Mouse (Mus musculus): ENCODE measurements around the gene Gm10643. TPM values are rescaled to one million over a fixed set of nuclear protein-coding genes. Genes with fewer than 3 reads are reported as not detected.

The Gm10643 gene
- polyA plus RNA-seq, 1 experiment = 0.36 TPM

DNA sequence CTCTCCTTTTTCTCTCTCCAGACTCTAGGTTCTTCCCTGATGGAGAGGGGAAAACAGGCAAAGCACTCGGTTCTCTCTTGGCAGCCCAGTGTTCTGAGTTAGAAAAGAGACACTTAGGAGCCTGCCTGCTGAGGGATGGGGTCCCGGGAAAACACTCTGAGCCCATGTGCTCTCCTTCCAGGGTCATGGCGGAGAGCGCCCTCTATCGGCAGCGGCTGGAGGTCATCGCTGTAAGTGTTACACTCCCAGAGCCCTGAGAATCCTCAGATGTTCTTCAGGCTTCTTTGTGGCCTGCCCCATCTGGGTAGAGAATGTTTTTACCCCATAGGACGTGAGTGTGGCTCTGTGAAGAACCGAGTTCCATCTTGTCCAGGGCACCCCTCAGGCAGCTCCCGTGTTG is 40.8 kb downstream of the Gm10643 start:
- H3K36me3 ChIP-seq (ENCODE audit: control insufficient read depth, insufficient read depth, low read length) = no peaks in the 10 kb centered on the region
- 20% methylated on average over 10 of the region's 10 CpGs for WGBS
- peaks cover 12% of the 10 kb centered on the region; the same call in 1 of the 2 replicates for H3K4me1 ChIP-seq (replicated peaks; ENCODE audit: control insufficient read depth, insufficient read depth, low read length)
- H3K4me3 ChIP-seq (ENCODE audit: control insufficient read depth, insufficient read depth, low read length) = no peak overlapping the region
- no peaks in the 10 kb centered on the region; the same call in 1 of the 2 replicates for H3K27me3 ChIP-seq (ENCODE audit: control insufficient read depth, insufficient read depth, low read length)
- peak; percentile 86 for TF ChIP-seq CTCF (IDR thresholded peaks at IDR 0.05; ENCODE audit: borderline replicate concordance, control insufficient read depth, extremely low read depth, insufficient read depth, low read length, poor library complexity)
- no peak for TF ChIP-seq POLR2A (IDR thresholded peaks at IDR 0.05; ENCODE audit: control insufficient read depth, extremely low read depth, insufficient read depth, low read length, poor library complexity)
- H3K27ac ChIP-seq (ENCODE audit: control insufficient read depth, insufficient read depth, low read length) = no peak overlapping the region
- DNase-seq = peak; percentile 65

DNA sequence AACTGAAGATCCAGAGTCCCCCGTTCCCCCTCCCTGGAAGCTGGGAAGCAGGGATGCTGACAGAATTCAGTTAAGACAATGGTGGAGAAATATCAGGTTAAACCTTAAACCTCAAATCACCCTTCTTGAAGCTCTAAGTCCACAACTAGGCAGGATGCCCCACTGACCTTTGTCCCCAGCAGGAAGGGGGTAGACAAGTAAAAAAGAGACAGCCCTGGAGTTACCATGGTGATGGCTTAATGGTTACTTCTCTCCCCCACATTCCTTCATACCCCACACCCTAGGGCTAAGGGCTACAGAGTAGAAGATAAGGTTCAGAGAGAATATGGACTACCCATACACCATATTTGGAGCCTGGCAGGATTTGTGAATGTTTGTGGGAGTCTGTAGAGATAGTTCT is 41.3 kb downstream of the Gm10643 start:
- DNase-seq = no peak
- WGBS = 87% methylated on average over 1 of the region's 1 CpGs
- Histone ChIP-seq H3K4me3 (ENCODE audit: control insufficient read depth, insufficient read depth, low read length) (no peak overlapping the region), H3K27ac (ENCODE audit: control insufficient read depth, insufficient read depth, low read length) (no peak overlapping the region), H3K36me3 (ENCODE audit: control insufficient read depth, insufficient read depth, low read length) (no peaks in the 10 kb centered on the region), H3K4me1 (replicated peaks; ENCODE audit: control insufficient read depth, insufficient read depth, low read length) (peaks cover 12% of the 10 kb centered on the region; the same call in 1 of the 2 replicates), H3K27me3 (ENCODE audit: control insufficient read depth, insufficient read depth, low read length) (no peaks in the 10 kb centered on the region; the same call in 1 of the 2 replicates)
- TF ChIP-seq CTCF (IDR thresholded peaks at IDR 0.05; ENCODE audit: borderline replicate concordance, control insufficient read depth, extremely low read depth, insufficient read depth, low read length, poor library complexity) (no peak), POLR2A (IDR thresholded peaks at IDR 0.05; ENCODE audit: control insufficient read depth, extremely low read depth, insufficient read depth, low read length, poor library complexity) (no peak)

DNA sequence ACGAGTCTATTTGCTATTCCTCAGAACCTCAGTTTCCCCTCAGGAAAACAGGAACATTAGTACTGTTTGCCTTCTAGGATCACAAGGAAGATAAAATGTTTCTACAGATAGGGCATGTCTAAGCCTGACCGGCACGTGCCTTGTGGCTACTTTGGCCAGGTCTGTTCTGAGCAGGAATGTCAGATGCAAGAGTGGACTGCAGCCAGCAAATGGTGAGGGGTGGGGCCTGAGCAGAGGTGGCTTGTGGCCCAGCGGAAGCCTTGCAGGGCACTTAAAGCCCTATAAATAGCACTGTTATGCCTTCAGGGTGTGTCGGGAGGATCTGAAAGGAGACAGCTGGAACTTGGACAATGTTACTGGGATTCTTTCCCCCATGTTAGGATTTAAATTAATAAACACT is 41.9 kb downstream of the Gm10643 start:
- peaks cover 12% of the 10 kb centered on the region; the same call in 1 of the 2 replicates for H3K4me1 ChIP-seq (replicated peaks; ENCODE audit: control insufficient read depth, insufficient read depth, low read length)
- DNase-seq = no peak
- TF ChIP-seq CTCF (IDR thresholded peaks at IDR 0.05; ENCODE audit: borderline replicate concordance, control insufficient read depth, extremely low read depth, insufficient read depth, low read length, poor library complexity) (no peak), POLR2A (IDR thresholded peaks at IDR 0.05; ENCODE audit: control insufficient read depth, extremely low read depth, insufficient read depth, low read length, poor library complexity) (no peak)
- H3K27me3 ChIP-seq (ENCODE audit: control insufficient read depth, insufficient read depth, low read length) = no peaks in the 10 kb centered on the region; the same call in 1 of the 2 replicates
- WGBS = 42% methylated on average over 5 of the region's 5 CpGs
- H3K4me3 ChIP-seq (ENCODE audit: control insufficient read depth, insufficient read depth, low read length) = no peak overlapping the region
- no peak overlapping the region for H3K27ac ChIP-seq (ENCODE audit: control insufficient read depth, insufficient read depth, low read length)
- H3K36me3 ChIP-seq (ENCODE audit: control insufficient read depth, insufficient read depth, low read length) = no peaks in the 10 kb centered on the region

DNA sequence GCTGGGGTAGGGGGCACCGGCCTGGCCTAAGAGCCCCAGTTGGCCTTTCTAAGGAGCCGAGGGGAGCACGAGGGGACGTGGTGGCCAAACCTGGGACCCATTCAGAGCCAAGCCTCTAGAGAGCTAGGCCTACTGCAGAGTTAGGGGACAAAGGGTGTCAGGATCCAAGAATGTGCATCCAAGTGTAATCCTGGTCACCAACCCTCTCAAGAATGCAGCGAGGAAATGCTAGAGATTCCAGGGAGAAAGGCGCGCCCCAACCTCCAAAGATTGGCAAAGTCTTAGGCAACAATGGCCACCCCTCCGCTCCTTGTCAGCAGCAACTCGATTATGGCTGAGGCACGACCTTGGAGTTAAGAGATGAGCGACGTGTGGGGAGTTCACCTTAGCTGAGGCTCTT is 43.4 kb downstream of the Gm10643 start:
- Histone ChIP-seq H3K36me3 (ENCODE audit: control insufficient read depth, insufficient read depth, low read length) (no peaks in the 10 kb centered on the region), H3K4me3 (ENCODE audit: control insufficient read depth, insufficient read depth, low read length) (no peak overlapping the region), H3K27ac (ENCODE audit: control insufficient read depth, insufficient read depth, low read length) (no peak overlapping the region), H3K27me3 (ENCODE audit: control insufficient read depth, insufficient read depth, low read length) (no peaks in the 10 kb centered on the region; the same call in 1 of the 2 replicates), H3K4me1 (replicated peaks; ENCODE audit: control insufficient read depth, insufficient read depth, low read length) (peaks cover 9% of the 10 kb centered on the region; the same call in 1 of the 2 replicates)
- TF ChIP-seq CTCF (IDR thresholded peaks at IDR 0.05; ENCODE audit: borderline replicate concordance, control insufficient read depth, extremely low read depth, insufficient read depth, low read length, poor library complexity) = no peak
- no peak for TF ChIP-seq POLR2A (IDR thresholded peaks at IDR 0.05; ENCODE audit: control insufficient read depth, extremely low read depth, insufficient read depth, low read length, poor library complexity)
- 85% methylated on average over 12 of the region's 12 CpGs for WGBS
- DNase-seq = no peak

DNA sequence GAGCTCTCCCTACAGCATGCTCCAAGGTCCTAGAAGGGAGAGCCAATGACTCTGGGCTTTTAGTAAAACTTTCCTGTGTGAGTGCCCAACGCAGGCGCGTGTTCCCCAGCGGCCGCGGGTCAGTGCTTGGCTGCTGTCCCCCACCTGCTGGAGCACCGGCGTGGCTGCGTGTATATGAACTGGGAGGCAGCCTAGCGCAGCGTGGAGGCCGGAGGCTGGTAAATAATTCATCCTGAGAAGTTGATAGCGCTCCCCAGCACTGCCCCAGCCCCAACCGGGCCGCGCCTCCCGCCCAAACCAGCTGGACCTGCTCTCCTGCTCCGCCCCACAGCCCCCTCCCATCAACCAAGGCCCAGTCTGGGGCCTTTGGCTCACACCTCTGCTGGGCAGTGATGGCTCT is 43.8 kb downstream of the Gm10643 start, which contains the start of gene Palm3:
Gene Palm3 (plus strand): TSS at position 376 of the 400 bp plus-strand sequence.
- no peak within 1 kb of the TSS for H3K4me3 ChIP-seq (ENCODE audit: control insufficient read depth, insufficient read depth, low read length)
- no peak for DNase-seq
- no peaks in the 10 kb centered on the region; the same call in 1 of the 2 replicates for H3K27me3 ChIP-seq (ENCODE audit: control insufficient read depth, insufficient read depth, low read length)
- TF ChIP-seq CTCF (IDR thresholded peaks at IDR 0.05; ENCODE audit: borderline replicate concordance, control insufficient read depth, extremely low read depth, insufficient read depth, low read length, poor library complexity) (no peak), POLR2A (IDR thresholded peaks at IDR 0.05; ENCODE audit: control insufficient read depth, extremely low read depth, insufficient read depth, low read length, poor library complexity) (no peak)
- no peaks in the 10 kb centered on the region for H3K36me3 ChIP-seq (ENCODE audit: control insufficient read depth, insufficient read depth, low read length)
- H3K4me1 ChIP-seq (replicated peaks; ENCODE audit: control insufficient read depth, insufficient read depth, low read length) = peaks cover 5% of the 10 kb centered on the region; the same call in 1 of the 2 replicates
- 79% methylated on average over 18 of the region's 18 CpGs for WGBS
- H3K27ac ChIP-seq (ENCODE audit: control insufficient read depth, insufficient read depth, low read length) = no peak within 1 kb of the TSS

DNA sequence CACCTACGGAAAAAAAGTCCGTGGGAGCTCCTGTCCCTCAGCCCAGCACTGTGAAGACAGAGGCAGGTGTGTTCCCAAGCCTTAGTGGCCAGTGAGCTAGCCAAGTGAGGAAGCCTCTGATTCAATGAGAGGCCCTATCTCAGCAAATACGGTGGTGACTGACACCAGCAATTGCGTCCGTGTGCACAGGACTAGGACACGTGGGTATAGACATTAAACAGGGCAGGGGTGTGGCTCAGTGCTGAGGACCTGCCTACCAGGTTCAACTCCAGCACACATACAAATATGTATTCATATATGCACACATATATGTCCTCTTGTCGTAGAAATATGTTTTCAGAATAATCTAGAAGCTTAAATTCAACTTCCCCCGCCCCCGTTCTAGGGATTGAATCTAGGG is 45.2 kb downstream of the Gm10643 start:
- 64% methylated on average over 9 of the region's 9 CpGs for WGBS
- no peaks in the 10 kb centered on the region for H3K4me1 ChIP-seq (replicated peaks; ENCODE audit: control insufficient read depth, insufficient read depth, low read length)
- no peak for TF ChIP-seq POLR2A (IDR thresholded peaks at IDR 0.05; ENCODE audit: control insufficient read depth, extremely low read depth, insufficient read depth, low read length, poor library complexity)
- no peak for TF ChIP-seq CTCF (IDR thresholded peaks at IDR 0.05; ENCODE audit: borderline replicate concordance, control insufficient read depth, extremely low read depth, insufficient read depth, low read length, poor library complexity)
- H3K27ac ChIP-seq (ENCODE audit: control insufficient read depth, insufficient read depth, low read length) = no peak overlapping the region
- no peaks in the 10 kb centered on the region for H3K27me3 ChIP-seq (ENCODE audit: control insufficient read depth, insufficient read depth, low read length)
- DNase-seq = no peak
- no peaks in the 10 kb centered on the region for H3K36me3 ChIP-seq (ENCODE audit: control insufficient read depth, insufficient read depth, low read length)
- no peak overlapping the region for H3K4me3 ChIP-seq (ENCODE audit: control insufficient read depth, insufficient read depth, low read length)

DNA sequence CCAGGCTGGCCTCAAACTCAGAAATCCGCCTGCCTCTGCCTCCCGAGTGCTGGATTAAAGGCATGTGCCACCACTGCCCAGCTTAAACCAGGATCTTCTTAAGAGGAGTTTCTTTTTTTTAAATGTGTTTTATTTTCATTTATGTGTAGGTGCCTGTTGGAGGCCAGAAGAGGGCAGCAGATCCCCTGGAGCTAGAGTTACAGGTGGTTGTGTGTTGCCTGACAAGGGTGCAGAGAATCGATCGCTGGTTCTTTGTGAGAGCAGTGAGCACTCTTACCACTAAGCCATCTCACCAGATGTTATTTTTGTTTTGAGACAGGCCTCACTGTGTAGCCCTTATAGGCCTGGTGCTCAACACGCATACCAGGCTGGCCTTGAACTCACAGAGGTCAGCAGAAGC is 49.1 kb downstream of the Gm10643 start:
- no peaks in the 10 kb centered on the region for H3K36me3 ChIP-seq (ENCODE audit: control insufficient read depth, insufficient read depth, low read length)
- peaks cover 13% of the 10 kb centered on the region; the same call in 1 of the 2 replicates for H3K27me3 ChIP-seq (ENCODE audit: control insufficient read depth, insufficient read depth, low read length)
- H3K4me1 ChIP-seq (replicated peaks; ENCODE audit: control insufficient read depth, insufficient read depth, low read length) = peaks cover 16% of the 10 kb centered on the region
- 98% methylated on average over 5 of the region's 5 CpGs for WGBS
- DNase-seq = no peak
- no peak overlapping the region for H3K4me3 ChIP-seq (ENCODE audit: control insufficient read depth, insufficient read depth, low read length)
- no peak overlapping the region for H3K27ac ChIP-seq (ENCODE audit: control insufficient read depth, insufficient read depth, low read length)
- no peak for TF ChIP-seq CTCF (IDR thresholded peaks at IDR 0.05; ENCODE audit: borderline replicate concordance, control insufficient read depth, extremely low read depth, insufficient read depth, low read length, poor library complexity)
- TF ChIP-seq POLR2A (IDR thresholded peaks at IDR 0.05; ENCODE audit: control insufficient read depth, extremely low read depth, insufficient read depth, low read length, poor library complexity) = no peak

Other genes with a start within 250 kb of the Gm10643 start
- 170 and 184 TPM in 2 replicates for gene Adgrl1, start 165.0 kb downstream of the Gm10643 start, polyA plus RNA-seq (2012; rRNA removed)
- gene Gm10644, start 109.9 kb downstream of the Gm10643 start, polyA plus RNA-seq (2012; rRNA removed) = 0.75 and 1.1 TPM in 2 replicates
- gene Asf1b, start 109.6 kb downstream of the Gm10643 start, polyA plus RNA-seq (2012; rRNA removed) = 170 and 243 TPM in 2 replicates
- gene Prkaca, start 92.1 kb downstream of the Gm10643 start, polyA plus RNA-seq (2012; rRNA removed) = 57.8 and 59.0 TPM in 2 replicates
- 153 and 190 TPM in 2 replicates for gene Samd1, start 67.5 kb downstream of the Gm10643 start, polyA plus RNA-seq (2012; rRNA removed)
- gene 1700067K01Rik, start 63.6 kb downstream of the Gm10643 start, polyA plus RNA-seq (2012; rRNA removed) = 1.1 and 1.2 TPM in 2 replicates
- 0.32 and 0.43 TPM in 2 replicates for gene 2210011C24Rik, start 53.0 kb downstream of the Gm10643 start, polyA plus RNA-seq (2012; rRNA removed)
- gene Palm3, start 43.7 kb downstream of the Gm10643 start, polyA plus RNA-seq (2012; rRNA removed) = 0.32 and 0.43 TPM in 2 replicates
- 82.6 and 84.0 TPM in 2 replicates for gene Il27ra, start 22.5 kb downstream of the Gm10643 start, polyA plus RNA-seq (2012; rRNA removed)
- gene Rln3, start 20.1 kb downstream of the Gm10643 start, polyA plus RNA-seq (2012; rRNA removed) = 7.1 and 9.1 TPM in 2 replicates
- gene Rfx1, start 1.7 kb upstream of the Gm10643 start, polyA plus RNA-seq (2012; rRNA removed) = 76.1 and 88.8 TPM in 2 replicates
- gene Dcaf15, start 39.6 kb upstream of the Gm10643 start, polyA plus RNA-seq (2012; rRNA removed) = 190 and 211 TPM in 2 replicates
- gene Podnl1, start 60.9 kb upstream of the Gm10643 start, polyA plus RNA-seq (2012; rRNA removed) = 6.6 and 7.7 TPM in 2 replicates
- gene Cc2d1a, start 82.8 kb upstream of the Gm10643 start, polyA plus RNA-seq (2012; rRNA removed) = 49.8 and 54.6 TPM in 2 replicates
- 1.9 and 2.4 TPM in 2 replicates for gene 4930432K21Rik, start 82.9 kb upstream of the Gm10643 start, polyA plus RNA-seq (2012; rRNA removed)
- gene Nanos3, start 120.1 kb upstream of the Gm10643 start, polyA plus RNA-seq (2012; rRNA removed) = 5.5 and 8.5 TPM in 2 replicates
- gene Zswim4, start 171.9 kb upstream of the Gm10643 start, polyA plus RNA-seq (2012; rRNA removed) = 53.0 and 59.0 TPM in 2 replicates
- 159 and 193 TPM in 2 replicates for gene D8Ertd738e, start 184.6 kb upstream of the Gm10643 start, polyA plus RNA-seq (2012; rRNA removed)
- gene Mri1, start 192.2 kb upstream of the Gm10643 start, polyA plus RNA-seq (2012; rRNA removed) = 89.6 and 107 TPM in 2 replicates
- 63.1 and 65.3 TPM in 2 replicates for gene Ccdc130, start 205.2 kb upstream of the Gm10643 start, polyA plus RNA-seq (2012; rRNA removed)